Mouse (Mus musculus) cerebellum, adult 2 months (tissue): ENCODE measurements around the gene Cd209a. TPM values are rescaled to one million over a fixed set of nuclear protein-coding genes. Genes with fewer than 3 reads are reported as not detected.

Experiments
- DNase-seq, 2 experiments: peaks; one replicate each; pipeline ENCODE4 v3.0.0; 2021
- H3K27ac ChIP-seq: fragments of 200-500 bp; 2 replicates; pipeline ENCODE4 v1.5.1; 2012; ENCODE audit warnings: low read length, control low read depth, inconsistent platforms; ENCODE audit not compliant: insufficient read depth
- H3K27me3 ChIP-seq: fragments of 200-500 bp; 2 replicates; pipeline ENCODE4 v1.6.1; 2012; ENCODE audit warnings: inconsistent platforms, mild to moderate bottlenecking, low read length, moderate library complexity; ENCODE audit not compliant: control insufficient read depth, insufficient read depth
- H3K4me1 ChIP-seq: fragments of 200-500 bp; 2 replicates; pipeline ENCODE4 v1.6.1; 2011; ENCODE audit warnings: low read length; ENCODE audit not compliant: control insufficient read depth, insufficient read depth
- H3K4me3 ChIP-seq: fragments of 200-500 bp; replicated peaks from 2 replicates; pipeline ENCODE3; 2011; ENCODE audit warnings: mild to moderate bottlenecking, low read depth, low read length, control low read depth; ENCODE audit not compliant: insufficient read depth
- CTCF ChIP-seq: fragments of 200-500 bp; IDR thresholded peaks from 2 replicates; pipeline ENCODE4 v1.5.1; 2011; ENCODE audit warnings: low read depth, mild to moderate bottlenecking, control low read depth, low read length, moderate library complexity, borderline replicate concordance; ENCODE audit not compliant: insufficient read depth
- POLR2A ChIP-seq: fragments of 200-500 bp; IDR thresholded peaks from 2 replicates; pipeline ENCODE4 v1.6.1; 2011; ENCODE audit warnings: low read length, control low read depth, borderline replicate concordance; ENCODE audit not compliant: insufficient read depth
- WGBS: fragments of 180-500 bp; shearing (Covaris S2); methylation state at CpG from one replicate; pipeline ENCODE4 v1.1.7; 2018; 5-methylcytosine and 5-hydroxymethylcytosine counted together
- polyA plus RNA-seq: library from polyadenylated mRNA; depleted of rRNA; stranded (reverse); fragments of >200 nt; gene quantifications from 2 replicates; pipeline ENCODE4 v1.2.3, GENCODE M21; 2012; rRNA removed

Gene Cd209a
- polyA plus RNA-seq, 1 experiment: 0.18 TPM

GRCm38 (mm10) chr8:3717321-3717954 is 31.3 kb downstream of the Cd209a start:
- H3K27me3 ChIP-seq: no peaks in the 10 kb centered on the region
- TF ChIP-seq POLR2A: no peak
- TF ChIP-seq CTCF: no peak
- WGBS: 71% methylated on average over 12 of the region's 12 CpGs
- H3K4me1 ChIP-seq: no peaks in the 10 kb centered on the region
- no peak overlapping the region for H3K27ac ChIP-seq
- no peak overlapping the region for H3K4me3 ChIP-seq
- DNase-seq: no peak

DNA sequence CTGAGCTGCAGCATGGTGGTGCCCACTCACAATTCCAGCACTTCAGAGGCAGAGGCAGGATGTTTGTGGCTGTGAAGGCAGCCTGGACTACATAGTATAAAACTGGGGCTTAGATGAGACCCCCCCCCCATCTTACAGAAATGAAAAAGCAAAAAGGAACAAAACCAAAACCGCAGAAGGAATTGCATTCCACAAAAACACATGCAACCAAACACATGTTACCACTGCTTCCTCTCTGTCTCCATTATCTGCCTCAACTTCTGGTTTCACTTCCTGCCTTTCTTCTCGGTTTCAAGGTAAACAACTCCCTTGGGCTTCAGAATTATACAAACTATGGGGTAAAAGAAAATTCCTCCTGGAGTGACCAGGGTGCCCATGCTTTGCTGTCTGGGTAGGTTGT is 37.1 kb downstream of the Cd209a start:
- Histone ChIP-seq H3K4me1 (no peaks in the 10 kb centered on the region), H3K4me3 (no peak overlapping the region), H3K27ac (no peak overlapping the region), H3K27me3 (no peaks in the 10 kb centered on the region)
- 68% methylated on average over 2 of the region's 2 CpGs for WGBS
- TF ChIP-seq POLR2A (no peak), CTCF (no peak)
- DNase-seq: no peak

GRCm38 (mm10) chr8:3710312-3710711 is 38.5 kb downstream of the Cd209a start:
- 79% methylated on average over 3 of the region's 3 CpGs for WGBS
- H3K4me1 ChIP-seq: no peaks in the 10 kb centered on the region
- DNase-seq: no peak
- H3K27me3 ChIP-seq: no peaks in the 10 kb centered on the region
- no peak overlapping the region for H3K27ac ChIP-seq
- H3K4me3 ChIP-seq: no peak overlapping the region
- TF ChIP-seq CTCF (no peak), POLR2A (no peak)

DNA sequence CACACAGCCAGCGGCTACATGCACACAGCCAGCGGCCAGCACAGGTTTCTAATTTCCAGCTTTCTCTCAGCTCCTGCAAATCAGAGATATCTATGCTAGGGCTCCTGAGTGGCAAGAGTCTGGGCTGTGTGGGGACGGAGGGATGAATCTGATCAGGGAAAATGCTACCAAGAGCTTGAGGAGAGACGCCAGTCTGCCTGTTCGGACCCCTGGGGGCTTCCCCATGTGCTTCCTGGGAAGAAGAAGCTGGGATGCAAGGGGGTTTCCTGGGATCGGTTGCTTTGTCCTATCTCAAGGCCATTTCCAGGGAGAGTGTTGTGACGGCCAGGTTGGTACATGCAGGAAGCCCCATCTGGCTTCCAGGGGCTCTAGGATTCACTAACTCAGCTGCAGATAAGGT is 41.2 kb downstream of the Cd209a start:
- Histone ChIP-seq H3K4me3 (no peak overlapping the region), H3K27me3 (no peaks in the 10 kb centered on the region), H3K4me1 (no peaks in the 10 kb centered on the region), H3K27ac (no peak overlapping the region)
- TF ChIP-seq POLR2A (no peak), CTCF (no peak)
- no peak for DNase-seq
- 64% methylated on average over 7 of the region's 7 CpGs for WGBS

GRCm38 (mm10) chr8:3705711-3706110 is 43.1 kb downstream of the Cd209a start:
- Histone ChIP-seq H3K27ac (no peak overlapping the region), H3K4me3 (no peak overlapping the region), H3K4me1 (no peaks in the 10 kb centered on the region), H3K27me3 (no peaks in the 10 kb centered on the region)
- WGBS: 35% methylated on average over 4 of the region's 4 CpGs
- no peak for DNase-seq
- TF ChIP-seq CTCF (peak; percentile 38; the same call in 1 of the 2 replicates), POLR2A (no peak)

GRCm38 (mm10) chr8:3701491-3701890 is 47.3 kb downstream of the Cd209a start:
- TF ChIP-seq POLR2A: no peak
- TF ChIP-seq CTCF: no peak
- no peak overlapping the region for H3K4me3 ChIP-seq
- H3K27me3 ChIP-seq: no peaks in the 10 kb centered on the region
- no peak for DNase-seq
- no peaks in the 10 kb centered on the region for H3K4me1 ChIP-seq
- WGBS: 95% methylated on average over 1 of the region's 1 CpGs
- H3K27ac ChIP-seq: no peak overlapping the region

DNA sequence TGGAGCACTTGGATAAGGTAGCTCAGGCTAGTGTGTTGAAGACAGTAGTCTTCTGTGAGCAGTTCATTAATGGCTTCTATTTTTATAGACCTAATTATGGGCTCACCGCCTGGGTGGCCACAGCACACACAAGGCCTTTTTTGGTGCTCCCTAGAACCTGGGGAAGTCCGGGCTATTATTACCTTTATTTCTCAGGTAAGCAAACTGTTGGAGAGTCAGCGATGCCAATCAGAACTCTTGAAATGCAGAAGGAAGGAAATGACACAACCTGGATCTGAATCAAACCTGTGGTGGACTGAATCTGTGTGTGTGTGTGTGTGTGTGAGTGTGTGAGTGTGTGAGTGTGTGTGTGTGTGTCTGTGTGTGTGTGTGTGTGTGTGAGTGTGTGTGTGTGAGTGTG is 54.7 kb downstream of the Cd209a start, which contains the start of gene Fcer2a:
Gene Fcer2a, minus strand, starts transcription at position 55 of the 400 bp plus-strand sequence.
- H3K27ac ChIP-seq: no peak within 1 kb of the TSS
- no peak for DNase-seq
- H3K4me3 ChIP-seq: no peak within 1 kb of the TSS
- TF ChIP-seq POLR2A: no peak
- no peak for TF ChIP-seq CTCF
- no peaks in the 10 kb centered on the region for H3K27me3 ChIP-seq
- H3K4me1 ChIP-seq: no peaks in the 10 kb centered on the region
- 89% methylated on average over 3 of the region's 3 CpGs for WGBS

Other genes with a start within 250 kb of the Cd209a start
- 295 and 322 TPM in 2 replicates for gene Mcoln1, start 248.5 kb downstream of the Cd209a start, polyA plus RNA-seq
- gene Pnpla6, start 233.6 kb downstream of the Cd209a start, polyA plus RNA-seq: 80.0 and 83.9 TPM in 2 replicates
- gene C330021F23Rik, start 181.0 kb downstream of the Cd209a start, polyA plus RNA-seq: 0.28 and 0.30 TPM in 2 replicates
- 31.4 and 32.1 TPM in 2 replicates for gene Camsap3, start 161.7 kb downstream of the Cd209a start, polyA plus RNA-seq
- 63.5 and 71.7 TPM in 2 replicates for gene Xab2, start 127.7 kb downstream of the Cd209a start, polyA plus RNA-seq
- 65.3 and 65.4 TPM in 2 replicates for gene Pet100, start 127.4 kb downstream of the Cd209a start, polyA plus RNA-seq
- gene Pcp2, start 123.4 kb downstream of the Cd209a start, polyA plus RNA-seq: 2,128 and 2,417 TPM in 2 replicates
- gene Stxbp2, start 118.0 kb downstream of the Cd209a start, polyA plus RNA-seq: 204 and 217 TPM in 2 replicates
- gene Retn, start 93.2 kb downstream of the Cd209a start, polyA plus RNA-seq: 0.32 and 0.46 TPM in 2 replicates
- 0.51 and 0.61 TPM in 2 replicates for gene Mcemp1, start 83.2 kb downstream of the Cd209a start, polyA plus RNA-seq
- 40.0 and 46.6 TPM in 2 replicates for gene Fcor, start 76.6 kb downstream of the Cd209a start, polyA plus RNA-seq
- gene Trappc5, start 72.7 kb downstream of the Cd209a start, polyA plus RNA-seq: 50.2 and 56.0 TPM in 2 replicates
- gene Fcer2a, start 54.8 kb downstream of the Cd209a start, polyA plus RNA-seq: 0.47 and 0.82 TPM in 2 replicates
- not detected in 2 replicates for gene Clec4g, start 28.3 kb downstream of the Cd209a start, polyA plus RNA-seq
- not detected in 2 replicates for gene Cd209e, start 105.3 kb upstream of the Cd209a start, polyA plus RNA-seq
- not detected in 2 replicates for gene Cd209d, start 129.6 kb upstream of the Cd209a start, polyA plus RNA-seq
- 0.08 TPM in 1 of 2 replicates, not detected in the other for gene Cd209b, start 177.9 kb upstream of the Cd209a start, polyA plus RNA-seq
- gene Cd209c, start 205.8 kb upstream of the Cd209a start, polyA plus RNA-seq: 0.08 and 0.14 TPM in 2 replicates